In genomic region chr9:43747710-43748109, GRCm38 (mm10) we compare ENCODE assay signal across 10 mouse cellular contexts. TPM values are rescaled to one million over a fixed set of nuclear protein-coding genes. Genes with fewer than 3 reads are reported as not detected.
DNase-seq lines count a peak whose midpoint lies in the region; ATAC-seq lines count a peak whose summit lies in the region.
"Had no signal": no experiment of that assay in that cellular context is flagged by ENCODE, and none has a peak within 500 bp of the region (broad histone marks: within the 10 kb centered on the region; RNA-seq: fewer than 3 reads in every experiment).

No protein-coding gene starts in this region.

- peaks cover 58% of the 10 kb centered on the region for H3K4me1 ChIP-seq in forebrain, embryonic 16.5 days (replicated peaks; ENCODE audit: control insufficient read depth, insufficient read depth, low read length)
- H3K4me1 ChIP-seq in midbrain, embryonic 14.5 days (ENCODE audit: control insufficient read depth, insufficient read depth, low read length), result peaks cover 54% of the 10 kb centered on the region
- H3K4me1 ChIP-seq in heart, embryonic 12.5 days (replicated peaks), result peaks cover 20% of the 10 kb centered on the region

- no peaks in the 10 kb centered on the region for H3K27me3 ChIP-seq in forebrain, embryonic 16.5 days (replicated peaks; ENCODE audit: control insufficient read depth, insufficient read depth, low read length)
- no peaks in the 10 kb centered on the region for H3K27me3 ChIP-seq in midbrain, embryonic 14.5 days (ENCODE audit: control insufficient read depth, insufficient read depth, low read length)
- peaks cover 28% of the 10 kb centered on the region for H3K27me3 ChIP-seq in heart, embryonic 12.5 days (replicated peaks)

- H3K27ac ChIP-seq in forebrain, embryonic 16.5 days (ENCODE audit: low read length), result no peak overlapping the region
- H3K27ac ChIP-seq in midbrain, embryonic 14.5 days (replicated peaks; ENCODE audit: low read depth, low read length), result peak overlapping the region; percentile 98; the same call in 1 of the 2 replicates
- H3K27ac ChIP-seq in heart, embryonic 12.5 days (ENCODE audit: poor library complexity, severe bottlenecking), result no peak overlapping the region
- H3K27ac ChIP-seq: liver, embryonic 12.5 days had no signal

- H3K9me3 ChIP-seq in forebrain, embryonic 16.5 days (ENCODE audit: control insufficient read depth, low read length), result no peaks in the 10 kb centered on the region
- H3K9me3 ChIP-seq in midbrain, embryonic 14.5 days (ENCODE audit: control insufficient read depth, low read length), result no peaks in the 10 kb centered on the region
- H3K9me3 ChIP-seq in heart, embryonic 12.5 days (replicated peaks), result no peaks in the 10 kb centered on the region
- H3K9me3 ChIP-seq: liver, embryonic 12.5 days had no signal

- peak; percentile 44 for DNase-seq in cerebellum, adult 11-12 months
- DNase-seq in cerebellum, postnatal 4 days (ENCODE audit: low spot score in 2 of 2), result no peak
- peak; percentile 44 to 54 for DNase-seq in cerebellum, postnatal 25 days
- DNase-seq in midbrain, embryonic 14.5 days, result no peak
- DNase-seq in frontal cortex, postnatal 25 days (ENCODE audit: low spot score in 2 of 2), result no peak
- no peak for DNase-seq in frontal cortex, postnatal 10 days (ENCODE audit: low spot score in 2 of 2)
- DNase-seq: right cerebral cortex, postnatal 4 days had no signal

- peak overlapping the region; percentile 52; the same call in 1 of the 2 replicates for H3K4me3 ChIP-seq in forebrain, embryonic 16.5 days (replicated peaks; ENCODE audit: low read length)
- H3K4me3 ChIP-seq in midbrain, embryonic 14.5 days (replicated peaks; ENCODE audit: low read depth, low read length), result peak overlapping the region; percentile 92
- H3K4me3 ChIP-seq in heart, embryonic 12.5 days, result no peak overlapping the region
- H3K4me3 ChIP-seq: liver, embryonic 12.5 days had no signal

- H3K36me3 ChIP-seq in forebrain, embryonic 16.5 days (ENCODE audit: control insufficient read depth, insufficient read depth), result no peaks in the 10 kb centered on the region
- no peaks in the 10 kb centered on the region for H3K36me3 ChIP-seq in midbrain, embryonic 14.5 days (ENCODE audit: control insufficient read depth, insufficient read depth, low read length)
- H3K36me3 ChIP-seq in heart, embryonic 12.5 days, result no peaks in the 10 kb centered on the region
- H3K36me3 ChIP-seq: liver, embryonic 12.5 days had no signal

- peak overlapping the region; percentile 85 for H3K4me2 ChIP-seq in forebrain, embryonic 16.5 days (ENCODE audit: low read length)
- peak overlapping the region; percentile 91 for H3K4me2 ChIP-seq in midbrain, embryonic 14.5 days (ENCODE audit: low read length)
- no peak overlapping the region for H3K4me2 ChIP-seq in heart, embryonic 12.5 days
- H3K4me2 ChIP-seq: liver, embryonic 12.5 days had no signal

- H3K9ac ChIP-seq in forebrain, embryonic 16.5 days (replicated peaks; ENCODE audit: low read depth, low read length), result peak overlapping the region; percentile 18; the same call in 1 of the 2 replicates
- peak overlapping the region; percentile 96 for H3K9ac ChIP-seq in midbrain, embryonic 14.5 days (replicated peaks; ENCODE audit: low read length)
- no peak overlapping the region for H3K9ac ChIP-seq in heart, embryonic 12.5 days
- H3K9ac ChIP-seq: liver, embryonic 12.5 days had no signal

- WGBS in forebrain, embryonic 16.5 days, result 31% methylated on average over 9 of the region's 9 CpGs
- 19% methylated on average over 9 of the region's 9 CpGs for WGBS in midbrain, embryonic 14.5 days
- WGBS in heart, embryonic 12.5 days, result 66% methylated on average over 9 of the region's 9 CpGs

- ATAC-seq in forebrain, embryonic 16.5 days, result no peak
- no peak for ATAC-seq in midbrain, embryonic 14.5 days (ENCODE audit: low FRiP score, low TSS enrichment)
- no peak for ATAC-seq in heart, embryonic 12.5 days (ENCODE audit: insufficient number of reproducible peaks, low FRiP score)
- ATAC-seq: liver, embryonic 12.5 days had no signal

RNA-seq across cellular contexts. Expression of gene Nectin1, which starts 3.9 kb away (rescaled TPM):
- polyA plus RNA-seq in forebrain, embryonic 16.5 days (2015; fragmentation: Nextera tagmentation; extraction: Ambion mirVana), result 8.6 and 10.1 TPM in 2 replicates
- 16.7 and 21.0 TPM in 2 replicates for polyA plus RNA-seq in midbrain, embryonic 14.5 days (2014; fragmentation: Nextera tagmentation; extraction: Ambion mirVana)
- 1.9 and 2.1 TPM in 2 replicates for polyA plus RNA-seq in heart, embryonic 12.5 days (2016; fragmentation: Nextera tagmentation; extraction: Ambion mirVana)

Comparison
In these comparisons a context has a peak if more than half of its experiments do, and no peak if none do; other contexts are left out.
1. DNase-seq: peak in cerebellum, adult 11-12 months (single experiment) and cerebellum, postnatal 25 days (2 of 2); none in cerebellum, postnatal 4 days (0 of 2), midbrain, embryonic 14.5 days (single experiment), frontal cortex, postnatal 25 days (0 of 2) and frontal cortex, postnatal 10 days (0 of 2).